Mouse (Mus musculus): ENCODE data around the gene Bmx.

DNA sequence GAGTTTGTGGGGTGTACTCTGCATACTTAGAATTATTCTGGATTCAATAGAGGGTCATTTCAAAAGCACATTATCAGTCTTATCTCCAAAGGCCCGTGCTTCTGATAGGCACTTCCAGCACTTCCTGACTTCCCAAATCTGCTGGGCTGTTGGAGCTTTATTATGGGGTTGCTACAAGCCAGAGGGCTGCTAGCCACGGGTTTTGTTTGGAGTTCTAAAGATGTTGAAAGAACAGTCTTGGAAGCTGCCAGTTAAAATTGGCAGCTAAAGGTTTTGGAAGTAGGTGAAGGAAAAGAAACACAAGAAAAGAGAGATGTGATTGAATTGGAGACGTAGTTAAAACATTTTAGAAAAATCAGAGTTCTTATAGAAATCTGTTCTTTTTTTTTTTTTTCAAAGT lies 17.5 kb upstream of the Bmx start:
- TF ChIP-seq GATA1 (IDR thresholded peaks at IDR 0.05; ENCODE audit: low read length) = no peak
- TF ChIP-seq TAL1 (IDR thresholded peaks at IDR 0.05; ENCODE audit: low read length) = no peak
